Mouse (Mus musculus): Measurements from ENCODE around the gene Gstm2. TPM values are rescaled to one million over a fixed set of nuclear protein-coding genes. Genes with fewer than 3 reads are reported as not detected.

The Gstm2 gene
- total and polyA plus RNA-seq, 3 experiments, result 169 to 222 (median 214) TPM

DNA sequence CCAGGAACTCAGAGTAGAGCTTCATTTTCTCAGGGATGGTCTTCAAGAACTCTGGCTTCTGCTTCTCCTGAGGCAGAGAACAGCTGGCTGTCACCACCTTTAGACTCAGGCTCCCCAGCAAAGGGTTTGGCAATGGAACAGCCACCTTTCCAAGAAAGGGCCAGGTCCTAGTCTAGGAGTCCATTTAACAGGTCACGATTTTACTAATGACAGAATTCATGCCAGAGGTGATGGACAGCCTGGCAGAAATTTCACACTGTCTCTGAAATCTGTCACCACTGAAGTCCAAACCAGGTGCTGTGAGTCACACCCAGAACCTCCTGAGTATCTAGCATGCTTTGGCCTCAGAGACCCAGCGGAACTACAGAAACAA, 28.7 kb upstream of the Gstm2 start:
- no peak overlapping the region for H3K9ac ChIP-seq (ENCODE audit: low read depth, low read length)
- intact Hi-C loops (cut with DNase I), result loop anchor here (5.0 to 10.0 kb wide), 3 partner anchors 33 to 250 kb away; partner anchors contain the start of gene Csf1
- H3K4me3 ChIP-seq, result no peak overlapping the region
- DNase-seq, result no peak
- peaks cover 21% of the 10 kb centered on the region for H3K4me1 ChIP-seq (ENCODE audit: control insufficient read depth, insufficient read depth, low read length)
- peak overlapping the region; percentile 7 for H3K27ac ChIP-seq
- peaks cover 12% of the 10 kb centered on the region; the same call in 1 of the 2 replicates for H3K36me3 ChIP-seq (ENCODE audit: control insufficient read depth, insufficient read depth, low read length)
- no peaks in the 10 kb centered on the region for H3K79me2 ChIP-seq (replicated peaks; ENCODE audit: control insufficient read depth, insufficient read depth, low read length)
- TF ChIP-seq CTCF (IDR thresholded peaks at IDR 0.05) (no peak), POLR2A (IDR thresholded peaks at IDR 0.05; ENCODE audit: insufficient read depth, low read depth, low read length) (no peak), EP300 (IDR thresholded peaks at IDR 0.05; ENCODE audit: insufficient read depth, low read depth, low read length) (no peak)
- H3K27me3 ChIP-seq (ENCODE audit: control insufficient read depth, insufficient read depth, low read length), result no peaks in the 10 kb centered on the region
- WGBS, result 90% methylated on average over 2 of the region's 2 CpGs

DNA sequence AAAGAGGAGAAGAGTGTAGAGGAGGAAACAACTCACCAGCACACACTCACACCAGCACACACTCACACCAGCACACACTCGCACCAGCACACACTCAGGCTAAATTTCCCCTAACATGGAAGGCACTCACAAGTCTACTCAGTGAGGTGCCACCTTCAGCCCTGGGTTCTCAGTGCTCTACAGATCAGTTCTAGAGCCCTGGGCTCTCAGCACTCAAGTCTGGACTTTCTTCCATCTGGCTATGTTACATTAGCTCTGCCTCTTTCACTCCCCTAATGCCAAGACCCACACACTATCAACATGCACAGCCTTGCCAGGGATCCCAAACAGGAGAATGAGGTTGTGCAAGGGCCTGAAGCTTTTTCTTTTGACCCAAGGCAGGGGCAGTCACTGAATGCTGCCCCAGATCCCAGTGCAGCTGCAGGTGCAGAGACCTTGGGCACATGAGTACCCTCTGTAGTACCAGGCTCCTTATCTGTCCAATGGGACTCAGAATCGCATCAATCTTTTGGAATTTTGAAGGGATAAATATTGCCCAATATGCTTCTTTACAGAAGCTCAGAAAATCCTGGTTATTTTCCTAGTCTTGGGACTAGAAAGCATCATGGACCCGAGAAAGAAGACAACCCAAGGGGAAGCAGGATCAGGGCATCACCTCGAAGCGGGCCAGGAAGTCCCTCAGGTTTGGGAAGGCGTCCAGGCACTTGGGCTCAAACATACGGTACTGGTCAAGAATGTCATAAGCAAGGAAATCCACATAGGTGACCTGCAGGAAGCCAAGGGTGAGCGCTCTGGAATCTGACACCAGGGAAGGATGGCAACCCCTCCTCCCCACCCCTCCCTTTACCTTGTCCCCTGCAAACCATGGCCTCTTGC, 28.1 kb upstream of the Gstm2 start:
- Histone ChIP-seq H3K9ac (ENCODE audit: low read depth, low read length) (peak overlapping the region; percentile 9; the same call in 1 of the 2 replicates), H3K36me3 (ENCODE audit: control insufficient read depth, insufficient read depth, low read length) (peaks cover 12% of the 10 kb centered on the region; the same call in 1 of the 2 replicates), H3K79me2 (replicated peaks; ENCODE audit: control insufficient read depth, insufficient read depth, low read length) (no peaks in the 10 kb centered on the region), H3K4me1 (ENCODE audit: control insufficient read depth, insufficient read depth, low read length) (peaks cover 21% of the 10 kb centered on the region), H3K27me3 (ENCODE audit: control insufficient read depth, insufficient read depth, low read length) (no peaks in the 10 kb centered on the region), H3K4me3 (no peak overlapping the region), H3K27ac (peak overlapping the region; percentile 81)
- WGBS, result 65% methylated on average over 8 of the region's 8 CpGs
- no peak for TF ChIP-seq CTCF (IDR thresholded peaks at IDR 0.05)
- no peak for TF ChIP-seq POLR2A (IDR thresholded peaks at IDR 0.05; ENCODE audit: insufficient read depth, low read depth, low read length)
- no peak for TF ChIP-seq EP300 (IDR thresholded peaks at IDR 0.05; ENCODE audit: insufficient read depth, low read depth, low read length)
- DNase-seq, result peak; percentile 37 to 42
- intact Hi-C loops (cut with DNase I), result loop anchor here (10.0 kb wide), 1 partner anchor 250 kb away; the partner anchor contains the start of gene Csf1

DNA sequence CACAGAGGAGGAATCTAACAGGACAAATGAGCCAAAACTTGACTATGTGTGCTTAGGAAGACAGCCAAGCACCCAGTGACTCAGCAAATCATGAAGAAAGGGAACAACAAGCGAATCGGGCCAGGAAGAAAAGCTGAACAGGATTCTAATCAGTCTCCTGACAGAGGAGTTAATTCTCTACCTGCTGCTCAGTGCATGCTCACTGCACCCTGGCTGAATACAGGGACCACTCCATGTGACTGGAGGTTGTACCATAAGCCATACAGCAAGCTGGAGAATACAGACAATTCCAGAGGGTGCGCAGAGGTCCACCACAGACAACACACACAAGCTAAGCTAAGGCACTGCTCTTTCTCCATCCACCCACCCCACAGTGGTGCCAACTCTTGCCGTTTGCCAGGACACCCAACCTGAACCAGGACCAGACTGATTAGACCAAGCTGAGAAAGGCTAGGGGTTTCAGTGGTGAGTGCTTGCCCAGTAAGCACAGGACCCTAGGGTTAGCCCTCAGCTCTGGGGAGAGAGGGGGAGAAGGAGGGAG, 27.1 kb upstream of the Gstm2 start:
- peaks cover 12% of the 10 kb centered on the region; the same call in 1 of the 2 replicates for H3K36me3 ChIP-seq (ENCODE audit: control insufficient read depth, insufficient read depth, low read length)
- peak overlapping the region; percentile 81 for H3K27ac ChIP-seq
- H3K4me1 ChIP-seq (ENCODE audit: control insufficient read depth, insufficient read depth, low read length), result peaks cover 17% of the 10 kb centered on the region
- intact Hi-C loops (cut with DNase I), result loop anchor here (10.0 kb wide), 1 partner anchor 249 kb away; the partner anchor contains the start of gene Csf1
- H3K79me2 ChIP-seq (replicated peaks; ENCODE audit: control insufficient read depth, insufficient read depth, low read length), result no peaks in the 10 kb centered on the region
- H3K9ac ChIP-seq (ENCODE audit: low read depth, low read length), result peak overlapping the region; percentile 43; the same call in 1 of the 2 replicates
- no peak for TF ChIP-seq CTCF (IDR thresholded peaks at IDR 0.05)
- peak; percentile 47; the same call in 1 of the 2 replicates for TF ChIP-seq POLR2A (IDR thresholded peaks at IDR 0.05; ENCODE audit: insufficient read depth, low read depth, low read length)
- TF ChIP-seq EP300 (IDR thresholded peaks at IDR 0.05; ENCODE audit: insufficient read depth, low read depth, low read length), result no peak
- WGBS, result 37% methylated on average over 4 of the region's 4 CpGs
- H3K27me3 ChIP-seq (ENCODE audit: control insufficient read depth, insufficient read depth, low read length), result no peaks in the 10 kb centered on the region
- H3K4me3 ChIP-seq, result peak overlapping the region; percentile 23; the same call in 1 of the 2 replicates
- DNase-seq, result peak; percentile 70 to 82

DNA sequence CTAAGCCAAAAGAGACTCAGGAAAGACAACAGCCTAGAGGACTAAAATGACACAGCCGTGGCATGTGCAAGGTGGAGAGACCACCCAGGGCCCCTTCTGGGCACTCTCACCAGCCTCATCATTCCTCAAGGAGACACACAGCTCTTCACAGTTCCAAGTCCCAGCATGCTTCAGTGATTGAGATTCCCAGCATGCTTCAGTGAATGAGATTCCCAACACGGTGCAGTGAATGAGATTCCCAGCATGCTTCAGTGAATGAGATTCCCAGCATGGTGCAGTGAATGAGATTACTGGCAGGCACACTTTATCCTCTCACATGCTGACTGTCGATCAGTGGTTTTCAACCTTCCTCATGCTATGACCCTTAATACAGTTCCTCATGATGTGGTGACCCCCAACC, 25.3 kb upstream of the Gstm2 start:
- Histone ChIP-seq H3K79me2 (replicated peaks; ENCODE audit: control insufficient read depth, insufficient read depth, low read length) (no peaks in the 10 kb centered on the region), H3K27ac (no peak overlapping the region), H3K9ac (ENCODE audit: low read depth, low read length) (no peak overlapping the region), H3K4me3 (no peak overlapping the region), H3K4me1 (ENCODE audit: control insufficient read depth, insufficient read depth, low read length) (peaks cover 17% of the 10 kb centered on the region), H3K36me3 (ENCODE audit: control insufficient read depth, insufficient read depth, low read length) (peaks cover 12% of the 10 kb centered on the region; the same call in 1 of the 2 replicates), H3K27me3 (ENCODE audit: control insufficient read depth, insufficient read depth, low read length) (no peaks in the 10 kb centered on the region)
- WGBS, result 60% methylated on average over 3 of the region's 3 CpGs
- DNase-seq, result no peak
- intact Hi-C loops (cut with DNase I), result loop anchor here (10.0 kb wide), 1 partner anchor 247 kb away; the partner anchor contains the start of gene Csf1
- TF ChIP-seq POLR2A (IDR thresholded peaks at IDR 0.05; ENCODE audit: insufficient read depth, low read depth, low read length), result no peak; the same call in 1 of the 2 replicates
- no peak for TF ChIP-seq EP300 (IDR thresholded peaks at IDR 0.05; ENCODE audit: insufficient read depth, low read depth, low read length)
- no peak for TF ChIP-seq CTCF (IDR thresholded peaks at IDR 0.05)

DNA sequence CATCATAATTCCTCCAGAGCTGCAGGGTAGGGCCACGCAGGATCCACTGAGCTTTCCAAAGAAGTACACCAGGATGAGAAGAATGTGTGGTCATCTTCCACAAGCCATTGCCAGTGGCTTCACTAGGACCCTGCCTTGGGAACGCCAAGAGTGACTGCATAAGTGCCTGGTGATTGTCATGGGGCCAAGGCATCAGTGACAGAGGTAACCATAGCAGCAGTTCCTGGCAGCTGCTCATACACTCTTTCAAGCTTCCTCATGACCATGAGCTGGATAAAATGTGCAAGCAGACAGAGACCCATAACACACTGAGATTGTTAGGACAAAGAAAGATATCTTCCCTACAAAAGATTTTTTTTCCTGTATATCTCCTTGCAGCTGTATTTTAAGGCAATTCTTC, 24.0 kb upstream of the Gstm2 start:
- DNase-seq, result peak; percentile 43 to 67
- no peak overlapping the region for H3K4me3 ChIP-seq
- peaks cover 5% of the 10 kb centered on the region; the same call in 1 of the 2 replicates for H3K36me3 ChIP-seq (ENCODE audit: control insufficient read depth, insufficient read depth, low read length)
- 0 out of 2 replicates have a peak, but pooled peaks have one; percentile 33 for TF ChIP-seq EP300 (IDR thresholded peaks at IDR 0.05; ENCODE audit: insufficient read depth, low read depth, low read length)
- TF ChIP-seq POLR2A (IDR thresholded peaks at IDR 0.05; ENCODE audit: insufficient read depth, low read depth, low read length), result no peak
- H3K27ac ChIP-seq, result no peak overlapping the region; the same call in 1 of the 2 replicates
- 39% methylated on average over 2 of the region's 2 CpGs for WGBS
- no peaks in the 10 kb centered on the region for H3K79me2 ChIP-seq (replicated peaks; ENCODE audit: control insufficient read depth, insufficient read depth, low read length)
- H3K4me1 ChIP-seq (ENCODE audit: control insufficient read depth, insufficient read depth, low read length), result peaks cover 17% of the 10 kb centered on the region
- intact Hi-C loops (cut with DNase I), result loop anchor here (10.0 kb wide), 1 partner anchor 245 kb away; the partner anchor contains the start of gene Csf1
- no peak overlapping the region for H3K9ac ChIP-seq (ENCODE audit: low read depth, low read length)
- H3K27me3 ChIP-seq (ENCODE audit: control insufficient read depth, insufficient read depth, low read length), result no peaks in the 10 kb centered on the region

All from heart, adult 2 months (tissue).